Mouse (Mus musculus) frontal cortex, adult 2 months (tissue): ENCODE results near the gene Sypl2. TPM values are rescaled to one million over a fixed set of nuclear protein-coding genes. Genes with fewer than 3 reads are reported as not detected.

Experiments used
- DNase-seq, 2 experiments: peaks; one replicate each; pipeline ENCODE4 v3.0.0; 2022; ENCODE audit warnings: low spot score in 1 of 2; ENCODE audit errors: extremely low spot score in 1 of 2
- polyA plus RNA-seq: library from polyadenylated mRNA; depleted of rRNA; stranded (reverse); fragments of >200 nt; gene quantifications from 2 replicates; pipeline ENCODE4 v1.2.3, GENCODE M21; 2012

Sypl2 gene
- polyA plus RNA-seq, 1 experiment, result 1.8 TPM

DNA sequence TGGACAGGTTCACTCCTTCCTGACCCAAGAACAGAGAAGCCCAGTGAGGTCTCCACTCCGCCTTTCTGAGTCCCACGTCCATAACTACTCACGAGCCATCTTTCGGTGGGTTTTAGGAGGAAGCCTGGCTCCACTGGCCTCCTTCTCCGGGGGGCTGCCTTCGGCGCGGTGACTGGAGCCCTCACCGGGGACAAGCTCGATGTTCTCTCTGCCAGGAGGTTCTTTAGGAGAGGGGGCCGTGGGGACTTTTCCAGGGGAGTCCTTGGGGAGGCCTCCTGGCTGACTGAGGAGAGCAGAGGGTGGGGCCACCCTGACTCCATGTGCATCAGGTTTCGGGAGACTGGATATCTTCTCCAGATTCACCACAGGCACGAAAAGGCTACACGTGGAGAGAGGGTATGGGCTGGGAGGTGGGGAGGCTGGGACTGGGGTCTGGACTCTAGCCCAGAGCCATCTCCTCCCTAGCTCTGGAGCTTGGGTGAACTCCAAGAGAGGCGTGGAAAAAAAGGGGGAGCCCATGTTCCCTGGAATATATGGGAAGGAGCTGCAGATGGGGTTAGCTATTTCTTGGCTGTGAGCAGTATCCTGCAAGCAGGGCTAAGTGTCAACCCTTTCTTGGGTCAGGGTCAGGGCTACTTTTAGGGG, 19.6 kb downstream of the Sypl2 start:
- DNase-seq, result no peak

DNA sequence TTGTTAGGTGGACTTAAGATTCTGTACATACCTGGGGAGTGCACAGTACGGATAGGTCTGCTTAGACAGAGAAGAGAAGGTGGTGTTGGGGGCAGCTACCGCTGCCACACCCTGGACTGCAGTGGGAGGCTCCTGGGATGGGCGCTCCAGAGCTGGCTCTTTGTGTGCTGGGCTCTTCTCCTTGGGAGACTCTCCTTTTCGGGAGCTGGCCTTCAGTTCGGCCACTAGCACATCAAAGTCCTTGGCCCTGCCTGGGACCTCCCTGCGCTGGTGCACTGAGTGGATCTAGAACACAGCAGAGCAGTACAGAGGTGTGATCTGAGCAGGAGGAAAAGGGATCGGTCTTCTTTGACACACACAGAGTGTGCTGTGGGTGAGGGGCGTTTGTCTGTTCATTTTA, 20.8 kb downstream of the Sypl2 start:
- no peak for DNase-seq

DNA sequence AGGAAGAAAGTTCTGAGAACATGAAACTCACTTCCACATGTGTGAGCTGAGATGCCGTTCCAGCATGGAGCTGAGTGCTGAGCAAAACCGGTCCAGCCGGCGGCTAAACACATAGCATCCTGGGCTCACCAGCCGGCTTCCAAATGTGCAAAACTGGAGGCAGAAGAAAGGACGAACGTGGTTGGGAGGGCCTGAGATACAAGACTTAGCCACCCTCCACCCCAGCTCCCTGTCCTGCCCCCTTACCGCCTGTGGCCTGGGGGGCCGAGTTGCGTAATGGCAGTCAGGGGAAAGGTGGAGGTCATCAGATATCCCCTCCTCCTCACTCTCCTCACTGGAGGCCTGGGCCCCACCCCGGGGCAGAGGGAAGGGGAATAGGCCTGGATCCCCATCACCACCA, 22.0 kb downstream of the Sypl2 start:
- no peak for DNase-seq

DNA sequence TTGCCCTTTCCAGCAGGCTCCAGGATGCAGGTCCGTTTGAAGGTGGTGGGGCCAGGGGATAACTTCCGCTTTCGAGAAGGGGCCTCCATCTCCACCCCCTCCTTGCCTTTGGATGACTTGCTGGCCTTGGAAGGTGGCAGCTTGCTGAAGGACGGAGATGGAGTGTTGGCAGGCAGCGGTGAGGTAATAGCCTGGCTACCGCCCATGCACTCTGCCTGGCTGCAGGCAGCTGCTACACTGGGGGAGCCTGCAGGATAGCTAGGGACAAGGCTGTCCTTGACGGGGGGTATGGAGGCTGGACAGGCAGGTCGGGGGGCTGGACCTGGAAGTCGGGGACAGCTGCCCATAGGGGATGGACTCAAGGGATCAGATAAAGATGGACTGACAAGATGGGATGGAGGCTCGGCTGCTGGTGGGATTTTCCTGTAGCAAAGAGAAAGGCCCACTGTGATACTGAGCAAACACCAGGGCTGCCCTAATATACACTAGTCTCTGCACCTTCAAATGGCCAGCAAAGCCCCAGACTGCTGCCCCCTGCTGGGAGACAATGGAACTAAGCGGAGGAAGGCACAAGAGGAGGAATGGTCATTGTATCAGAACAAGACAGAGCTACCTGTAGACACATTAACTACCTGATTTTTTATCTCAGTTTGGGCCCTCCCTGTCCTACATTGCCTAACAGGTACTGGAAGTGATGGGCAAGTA, 22.7 kb downstream of the Sypl2 start:
- DNase-seq, result peak in 1 of 2 experiments; percentile 92

DNA sequence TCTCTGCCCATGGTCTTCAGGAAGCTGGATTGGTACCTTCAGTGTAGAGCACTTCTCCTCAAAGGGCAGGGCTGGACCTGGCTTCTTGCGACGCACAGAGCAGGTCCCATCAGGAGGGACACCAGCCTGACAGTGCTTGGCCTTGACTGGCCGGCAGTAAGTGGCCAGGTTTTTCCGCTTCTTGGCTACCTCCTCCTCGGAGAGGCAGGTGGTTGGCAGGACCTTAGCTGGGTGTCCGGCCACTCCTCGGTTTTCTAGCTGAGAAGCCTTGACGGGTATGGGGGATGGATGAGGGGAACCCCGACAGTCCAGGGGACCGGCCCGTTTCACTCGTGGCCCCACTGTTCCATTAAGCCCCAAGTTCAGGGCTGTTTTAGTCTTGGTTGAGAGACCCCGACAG, 23.2 kb downstream of the Sypl2 start:
- no peak for DNase-seq

DNA sequence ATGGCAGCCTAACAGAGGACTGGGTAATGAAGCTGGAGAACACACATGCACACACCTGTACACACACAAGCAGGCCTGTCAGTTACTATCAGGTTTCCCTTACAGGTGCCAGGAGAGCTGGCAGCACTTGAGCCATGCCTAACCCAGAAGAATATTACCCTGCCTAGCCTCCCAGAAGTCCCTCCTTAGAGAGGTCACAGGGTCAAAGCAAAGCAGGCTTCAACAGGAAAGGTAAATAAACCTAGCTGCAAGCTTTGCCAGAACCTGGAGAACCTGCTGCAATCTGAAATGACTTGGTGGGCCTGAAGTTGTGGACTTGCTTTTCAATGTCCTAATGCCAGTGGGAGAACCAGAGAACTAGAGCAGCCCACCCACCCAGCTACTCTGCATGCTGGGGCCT, 23.9 kb downstream of the Sypl2 start:
- no peak for DNase-seq

DNA sequence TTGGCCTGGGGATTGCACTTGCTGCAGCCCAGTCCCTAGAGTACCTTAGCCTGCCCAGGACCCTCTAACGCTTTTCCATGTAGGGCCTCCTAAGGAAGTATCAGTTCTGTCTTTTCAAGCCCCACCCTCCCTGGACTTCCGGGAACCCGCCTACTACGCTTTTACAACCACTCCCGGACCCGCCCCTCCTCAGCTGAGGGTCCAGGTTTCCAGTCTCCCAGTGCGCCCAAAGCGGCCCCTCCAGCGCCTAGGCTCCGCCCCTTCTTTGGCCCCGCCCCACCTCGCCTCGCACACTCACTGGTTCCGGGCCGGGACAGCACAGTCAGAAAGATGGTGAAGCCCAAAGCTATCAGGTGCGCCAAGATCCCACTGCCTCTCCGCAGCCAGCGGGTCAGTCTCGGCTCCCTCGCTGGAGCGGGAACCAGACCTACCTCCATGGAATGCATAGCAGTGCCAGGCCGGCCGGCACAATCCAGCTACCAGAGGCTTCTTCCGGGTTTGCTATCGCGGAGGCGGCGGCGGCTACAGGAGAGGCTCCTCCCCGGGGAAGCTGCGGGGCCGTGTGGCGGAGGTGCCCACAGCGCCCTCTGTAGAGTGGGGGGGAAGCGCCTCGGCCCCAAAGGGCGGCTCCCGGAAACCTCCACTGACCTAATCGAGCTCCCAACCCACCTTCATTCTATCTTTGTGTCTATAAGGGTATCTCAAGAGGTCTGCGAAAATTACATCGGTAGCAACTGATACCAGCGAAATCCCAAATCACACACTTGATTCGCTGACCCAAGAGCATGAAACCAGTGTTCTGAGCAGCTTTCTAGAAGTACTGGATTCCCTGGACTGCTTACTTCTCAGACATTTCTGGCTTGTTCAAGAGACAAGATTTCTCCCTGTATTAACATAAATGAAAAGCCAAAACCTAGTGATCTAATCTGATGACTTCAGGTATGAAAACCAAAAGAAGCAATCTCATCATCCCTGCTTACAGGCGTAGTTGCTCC, 25.8 kb downstream of the Sypl2 start, which contains the start of gene Cyb561d1:
TSS of gene Cyb561d1 (minus strand) at position 884 of the 995 bp plus-strand sequence.
- peak; percentile 79 to 89 for DNase-seq

DNA sequence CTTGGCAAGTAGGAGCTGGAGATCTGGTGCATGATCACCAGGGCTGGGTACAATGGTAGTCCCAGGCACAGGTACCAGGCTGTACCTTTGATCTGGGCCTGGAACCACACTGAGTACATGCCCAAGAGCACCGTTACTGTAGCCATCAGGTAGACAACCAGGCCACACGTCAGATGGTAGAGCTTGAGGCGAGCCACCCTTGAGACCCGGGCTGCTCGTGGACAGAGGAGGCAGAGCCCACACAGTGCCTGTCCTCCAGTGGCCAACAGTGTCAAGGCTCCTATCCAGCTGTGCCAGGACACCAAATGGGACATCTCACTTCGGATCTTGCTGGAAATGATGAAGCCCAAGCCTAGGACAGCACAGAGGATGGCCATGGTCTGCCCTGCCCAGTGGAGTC, 27.2 kb downstream of the Sypl2 start:
- DNase-seq, result no peak

DNA sequence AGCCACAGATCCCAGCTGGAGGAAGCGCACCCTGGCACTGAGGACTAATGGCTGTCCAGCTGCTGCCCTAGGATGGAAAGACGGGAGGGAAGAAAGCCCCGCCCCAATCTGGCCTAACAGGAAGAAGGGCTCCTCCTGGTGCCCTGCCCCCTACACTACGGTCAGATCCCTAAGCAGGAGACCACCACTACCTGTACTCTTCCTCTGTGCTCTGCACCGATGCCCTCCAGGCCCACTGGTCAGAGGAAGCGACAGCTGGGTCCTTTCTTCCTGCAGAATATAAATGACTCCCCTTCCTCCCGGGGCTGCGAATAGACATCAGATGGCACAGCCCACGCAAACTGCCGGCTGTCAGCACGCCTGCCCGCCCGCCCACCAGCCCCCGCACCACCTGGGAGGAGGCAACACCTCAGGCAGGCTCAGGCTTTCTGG, 29.4 kb downstream of the Sypl2 start:
- DNase-seq, result peak; percentile 72 to 86

DNA sequence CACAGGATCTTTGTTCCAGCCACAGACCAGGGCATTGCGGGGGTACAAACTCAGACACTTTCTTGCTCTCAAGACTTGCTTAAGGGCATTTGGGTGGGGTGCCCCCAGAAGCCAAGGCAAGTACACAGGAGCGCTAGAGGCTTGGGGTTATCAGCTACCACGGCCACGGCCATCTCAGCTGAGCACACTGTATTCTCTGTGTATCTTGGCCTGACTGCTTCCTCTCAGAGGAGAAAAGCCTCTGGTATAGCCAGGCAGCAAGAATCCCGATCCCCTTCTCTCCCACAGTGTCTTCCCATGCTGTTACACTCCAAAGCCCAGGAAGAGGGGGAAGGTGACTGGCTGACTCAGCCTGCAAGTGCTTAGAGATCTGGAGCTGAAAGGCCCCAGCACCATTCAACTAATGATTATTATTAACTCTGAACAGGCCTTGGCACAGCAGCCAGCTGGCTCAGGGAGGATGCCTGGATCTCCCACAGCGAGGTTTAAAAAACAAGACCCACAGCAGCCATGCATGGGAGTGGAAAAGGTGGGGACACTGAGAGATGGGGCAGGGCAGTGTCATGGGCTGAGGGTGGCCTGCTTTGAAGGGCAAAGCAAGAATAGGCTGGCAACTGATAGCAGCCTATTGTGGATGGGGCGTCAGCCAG, 30.4 kb downstream of the Sypl2 start:
- peak in 1 of 2 experiments; percentile 73 for DNase-seq

DNA sequence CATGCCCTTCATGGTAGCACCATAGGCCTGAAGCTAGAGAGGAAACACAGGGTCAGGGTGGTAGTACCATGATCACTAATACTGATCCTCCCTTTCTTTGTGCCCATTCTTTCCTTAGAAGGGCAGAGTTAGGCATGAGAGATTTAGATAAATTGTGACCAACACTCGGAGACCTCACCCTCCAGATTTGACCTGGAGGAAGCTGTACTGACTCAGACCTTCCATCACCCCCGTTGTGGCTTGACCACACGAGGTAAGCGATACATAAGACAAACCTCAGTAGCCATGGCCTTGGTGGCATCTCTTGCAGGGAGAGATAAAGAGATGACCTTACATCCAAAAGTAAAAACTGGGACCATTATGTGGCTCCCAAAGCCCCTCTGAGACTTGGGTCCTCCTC, 31.2 kb downstream of the Sypl2 start:
- no peak for DNase-seq

DNA sequence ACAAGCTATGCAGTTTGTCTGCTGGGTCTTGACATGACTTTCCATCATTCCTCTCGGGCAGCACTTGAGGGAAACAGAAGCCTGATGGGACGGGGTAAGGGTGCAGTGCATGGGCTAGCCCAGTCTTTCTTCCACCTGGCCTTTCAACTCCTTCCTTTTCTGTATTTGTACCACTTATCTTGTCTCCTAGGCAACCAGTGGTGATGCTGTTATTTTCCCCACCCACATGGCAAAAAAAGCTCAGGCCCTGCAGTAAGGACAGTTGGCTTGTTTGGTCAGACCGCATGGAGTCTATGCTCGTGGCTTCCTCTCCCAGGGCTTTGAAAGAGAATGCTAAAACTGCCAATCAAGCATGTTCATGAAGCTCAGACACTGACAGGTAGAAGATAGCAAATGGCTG, 32.8 kb downstream of the Sypl2 start:
- DNase-seq, result no peak

DNA sequence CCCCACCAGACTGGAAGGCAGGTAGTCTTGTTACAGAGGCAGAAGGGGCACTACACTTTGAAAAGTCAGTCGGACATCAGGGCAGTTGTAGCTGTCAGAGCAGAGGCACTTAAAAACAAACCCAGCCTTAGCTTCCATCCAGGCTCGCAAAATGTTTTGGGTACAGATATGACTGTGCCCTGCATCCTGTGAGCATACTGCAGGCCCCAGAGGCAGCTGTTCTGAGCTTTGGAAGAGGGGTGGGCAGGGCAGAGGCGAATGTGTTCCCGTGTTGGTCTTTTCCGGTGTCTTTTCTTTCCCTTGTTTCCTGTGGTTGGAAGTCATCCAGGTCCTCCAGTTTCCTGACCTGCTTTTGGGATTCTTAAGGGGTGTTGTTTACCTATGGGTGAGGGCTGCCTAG, 36.6 kb downstream of the Sypl2 start:
- DNase-seq, result no peak

DNA sequence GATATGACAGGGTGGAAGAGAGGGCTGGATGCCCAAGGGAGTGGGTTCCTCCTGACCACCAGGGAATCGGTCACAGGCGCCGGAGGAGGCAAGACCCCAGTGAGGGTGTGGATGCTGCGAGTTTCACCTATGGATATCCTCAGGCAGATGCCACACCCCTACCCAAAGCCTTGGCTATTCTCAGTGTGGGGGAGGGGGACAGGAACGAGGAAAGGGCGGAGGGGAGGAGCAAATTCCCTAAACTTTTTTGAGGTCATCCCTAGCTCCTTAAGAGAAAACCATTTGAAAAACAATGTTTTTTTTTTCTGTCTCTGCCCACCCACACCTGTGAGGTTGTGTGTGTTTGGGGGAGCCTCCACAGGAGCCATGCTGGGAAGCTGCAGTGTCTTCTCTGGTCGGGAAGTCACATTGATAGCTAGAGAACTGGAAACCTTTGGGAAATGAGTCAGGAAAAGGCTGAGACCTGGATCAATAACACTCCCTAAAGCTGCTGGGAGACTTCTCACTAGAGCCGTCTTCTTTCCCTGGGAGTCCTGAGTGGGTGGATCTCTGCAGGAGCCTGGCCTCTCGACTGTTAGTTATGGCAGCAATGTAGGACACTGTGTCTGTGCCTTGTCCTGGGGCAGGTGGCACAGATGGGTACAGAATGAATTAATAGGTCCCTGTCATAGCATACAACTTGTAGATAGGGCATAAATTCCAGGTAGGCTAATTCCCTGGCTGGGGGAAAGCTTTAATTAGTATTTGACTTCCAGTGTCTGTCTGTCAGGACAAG, 37.5 kb downstream of the Sypl2 start:
- DNase-seq, result no peak

DNA sequence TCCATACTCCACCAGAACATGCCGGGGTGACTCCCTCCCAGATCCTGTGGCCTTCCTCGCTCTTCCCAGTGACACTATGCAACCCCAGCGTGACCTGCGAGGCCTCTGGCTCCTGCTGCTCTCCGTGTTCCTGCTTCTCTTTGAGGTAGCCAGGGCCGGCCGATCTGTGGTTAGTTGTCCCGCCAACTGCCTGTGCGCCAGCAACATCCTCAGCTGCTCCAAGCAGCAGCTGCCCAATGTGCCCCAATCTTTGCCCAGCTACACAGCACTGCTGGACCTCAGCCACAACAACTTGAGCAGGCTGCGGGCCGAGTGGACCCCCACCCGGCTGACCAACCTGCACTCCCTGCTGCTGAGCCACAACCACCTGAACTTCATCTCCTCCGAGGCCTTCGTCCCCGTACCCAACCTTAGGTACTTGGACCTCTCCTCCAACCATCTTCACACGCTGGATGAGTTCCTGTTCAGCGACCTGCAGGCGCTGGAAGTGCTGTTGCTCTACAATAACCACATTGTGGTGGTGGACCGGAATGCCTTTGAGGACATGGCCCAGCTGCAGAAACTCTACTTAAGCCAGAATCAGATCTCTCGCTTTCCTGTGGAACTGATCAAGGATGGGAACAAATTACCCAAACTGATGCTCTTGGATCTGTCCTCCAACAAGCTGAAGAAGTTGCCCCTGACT, 39.2 kb downstream of the Sypl2 start:
- DNase-seq, result no peak

DNA sequence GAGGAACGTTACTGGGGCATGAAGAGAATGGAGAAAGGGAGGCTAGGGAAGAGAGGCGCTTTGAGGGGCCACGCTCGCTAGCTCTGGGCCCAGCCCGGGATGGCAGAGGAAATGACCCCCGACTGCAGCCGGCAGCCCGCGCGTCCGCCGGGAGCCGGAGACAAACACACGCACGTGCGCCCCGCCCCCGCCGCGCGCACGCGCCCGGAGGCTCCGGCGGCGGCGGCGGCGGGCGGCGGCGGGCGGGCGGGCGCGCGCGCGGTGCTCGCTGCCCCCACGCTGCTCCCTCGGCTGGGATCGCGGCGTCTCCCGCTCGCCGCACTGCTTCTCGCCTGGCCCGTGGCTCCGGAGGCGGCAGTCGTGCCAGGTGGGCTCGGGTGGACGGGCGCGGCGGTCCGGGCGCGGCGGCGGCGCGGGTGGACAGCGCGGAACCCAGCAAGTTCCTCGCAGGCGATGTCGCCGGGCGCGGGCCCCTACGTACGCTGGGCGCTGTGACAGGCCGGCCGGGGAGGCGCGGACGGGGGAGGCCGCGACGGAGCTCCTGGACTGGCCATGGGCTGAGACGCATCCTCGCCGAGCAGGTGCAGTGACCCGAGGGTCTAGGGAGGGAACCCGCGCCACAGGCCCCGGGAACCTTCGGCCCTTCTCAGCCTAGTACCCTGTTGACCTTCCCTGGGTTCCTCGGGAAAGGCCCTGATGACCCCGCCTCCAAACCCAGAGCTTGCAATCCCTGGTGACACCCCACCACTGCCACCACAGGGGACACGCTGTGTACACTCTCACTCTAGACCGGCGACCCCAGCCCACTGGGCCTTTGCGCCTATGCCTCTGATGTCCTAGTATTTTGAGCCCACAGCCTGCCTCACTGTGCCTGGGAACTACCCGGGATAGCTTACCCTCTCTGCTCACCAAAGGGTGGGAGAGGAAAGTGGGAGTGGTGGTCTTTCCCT, 40.1 kb downstream of the Sypl2 start, which contains the start of gene Amigo1:
TSS of gene Amigo1 (plus strand) at position 238 of the 950 bp plus-strand sequence.
- DNase-seq, result no peak

DNA sequence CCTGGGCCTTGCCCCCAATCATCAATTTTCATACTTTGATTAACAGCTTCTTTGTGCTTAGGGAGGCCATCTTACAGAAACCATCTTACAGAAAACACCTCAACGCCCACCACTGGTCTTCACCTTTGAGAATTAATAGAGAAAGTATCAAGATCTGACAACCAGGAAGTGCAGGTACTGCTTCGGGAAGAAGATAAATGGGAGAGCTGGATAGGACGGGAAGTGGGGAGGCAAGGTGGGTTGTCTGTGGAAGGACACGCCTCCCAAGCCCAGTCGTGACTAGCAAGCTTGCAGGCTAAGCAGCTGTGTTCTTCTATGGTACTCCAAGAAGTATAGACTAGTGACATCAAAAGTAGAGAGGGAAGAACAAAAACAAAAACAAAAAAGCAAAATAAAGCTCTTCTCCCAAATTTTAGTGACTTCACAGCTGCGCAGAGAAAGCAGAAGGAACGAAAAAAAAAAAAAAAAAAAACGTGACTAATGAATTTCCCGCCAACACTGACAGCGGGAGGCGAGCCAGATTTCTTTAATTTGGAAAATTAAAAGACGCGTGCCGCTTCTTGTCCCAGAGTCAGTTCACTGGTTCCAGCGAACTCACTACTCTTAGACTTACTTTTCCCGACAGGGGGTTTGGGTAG, 40.9 kb downstream of the Sypl2 start:
- DNase-seq, result no peak

DNA sequence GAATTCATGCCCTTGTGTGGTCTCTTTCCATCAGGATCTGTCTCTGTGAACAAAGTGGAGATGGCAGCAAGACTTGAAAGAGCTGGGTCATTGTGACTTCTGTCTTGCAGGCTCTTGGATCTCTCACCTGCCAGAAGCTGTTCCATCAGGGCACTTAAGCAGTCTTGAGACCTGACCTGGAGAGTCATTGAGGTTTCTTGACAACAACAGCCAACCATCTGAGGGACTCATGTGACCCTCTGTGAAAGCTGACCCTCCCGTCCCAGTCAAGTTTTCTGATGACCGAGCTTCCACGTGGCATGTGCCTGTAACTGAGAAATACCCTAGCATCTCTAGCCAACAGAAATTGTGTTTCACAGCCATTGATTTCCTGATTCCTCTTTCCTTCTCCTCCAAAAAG, 41.7 kb downstream of the Sypl2 start:
- DNase-seq, result no peak
